Mouse (Mus musculus): Measurements from ENCODE around the gene Olfr1404.

DNA sequence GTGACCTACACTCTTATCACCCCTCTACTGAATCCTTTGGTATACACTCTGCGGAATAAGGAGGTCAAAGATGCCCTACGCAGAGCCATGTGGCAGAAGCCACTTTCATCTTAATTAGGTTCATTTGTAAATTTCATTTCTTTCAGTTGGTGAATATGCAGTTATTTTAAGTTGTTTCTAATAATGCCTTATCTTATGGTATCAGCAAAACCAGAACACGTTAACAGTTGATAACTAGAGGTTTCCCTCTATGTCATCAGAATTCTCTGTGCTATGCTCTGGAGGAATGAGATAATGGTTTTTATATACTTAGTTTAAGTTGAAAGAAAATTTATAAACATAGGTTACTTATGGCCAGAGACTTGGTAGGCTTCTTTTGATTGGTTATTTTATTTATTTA, 4.3 kb downstream of the Olfr1404 start:
- TF ChIP-seq CTCF (IDR thresholded peaks at IDR 0.05; ENCODE audit: extremely low read depth, insufficient read length, insufficient replicate concordance, low read depth, low read length) = no peak
- no peak for TF ChIP-seq POLR2A (IDR thresholded peaks at IDR 0.05; ENCODE audit: low read depth, low read length)
